Mouse (Mus musculus) embryonic facial prominence, embryonic 14.5 days (tissue): ENCODE measurements around the gene Hdlbp. TPM values are rescaled to one million over a fixed set of nuclear protein-coding genes. Genes with fewer than 3 reads are reported as not detected.
"Not testable (repeated sequence)": the region's sequence is repeated elsewhere in the genome, so short reads cannot be mapped to it uniquely, and the experiment has no call there.

Experiments used
- ATAC-seq: fragments of 200-750 bp; cut with Nextera tagmentation; 2 replicates; pipeline ENCODE4 v1.8.0; 2017; ENCODE audit warnings: low read depth, moderate number of reproducible peaks, moderate TSS enrichment
- DNase-seq: peaks from one replicate; pipeline ENCODE4 v3.0.0-alpha.2; 2015; ENCODE audit warnings: low spot score
- H3K27ac ChIP-seq: fragments of 300-500 bp; sonication (generic); replicated peaks from 2 replicates; pipeline ENCODE4 v1.5.1; 2014; ENCODE audit warnings: low read depth, mild to moderate bottlenecking, low read length, moderate library complexity
- H3K27me3 ChIP-seq: fragments of 300-500 bp; sonication (generic); replicated peaks from 2 replicates; pipeline ENCODE4 v1.6.1; 2014; ENCODE audit warnings: low read length; ENCODE audit not compliant: control insufficient read depth, insufficient read depth
- H3K36me3 ChIP-seq: fragments of 300-500 bp; sonication (generic); 2 replicates; pipeline ENCODE4 v1.6.1; 2014; ENCODE audit warnings: low read length, mixed read lengths; ENCODE audit not compliant: control insufficient read depth, insufficient read depth
- H3K4me1 ChIP-seq: fragments of 300-500 bp; sonication (generic); 2 replicates; pipeline ENCODE4 v1.6.1; 2014; ENCODE audit warnings: antibody characterized with exemption, low read length; ENCODE audit not compliant: control insufficient read depth, insufficient read depth
- H3K4me2 ChIP-seq: fragments of 300-500 bp; sonication (generic); 2 replicates; pipeline ENCODE4 v1.6.1; 2014; ENCODE audit warnings: low read depth, mild to moderate bottlenecking, low read length, moderate library complexity, mixed read lengths
- H3K4me3 ChIP-seq: fragments of 300-500 bp; sonication (generic); 2 replicates; pipeline ENCODE4 v1.5.1; 2014; ENCODE audit warnings: low read depth, mild to moderate bottlenecking, low read length
- H3K9ac ChIP-seq: fragments of 300-500 bp; sonication (generic); 2 replicates; pipeline ENCODE4 v1.6.1; 2014; ENCODE audit warnings: low read depth, mild to moderate bottlenecking, low read length, moderate library complexity, mixed read lengths
- H3K9me3 ChIP-seq: fragments of 300-500 bp; sonication (generic); 2 replicates; pipeline ENCODE4 v1.6.1; 2016; ENCODE audit warnings: low read length; ENCODE audit not compliant: control insufficient read depth
- WGBS: fragments of 180-500 bp; shearing (Covaris S2); extraction: QIAGEN DNeasy Blood & Tissue Kit; methylation state at CpG from one replicate; pipeline ENCODE4 v1.1.7; 2014; 5-methylcytosine and 5-hydroxymethylcytosine counted together
- polyA plus RNA-seq: library from polyadenylated mRNA; unstranded; fragments of >200 nt; fragmentation: Nextera tagmentation; extraction: Ambion mirVana; gene quantifications from 2 replicates; pipeline ENCODE4 v1.2.1, GENCODE M21; 2014

The Hdlbp gene
- 188 and 194 TPM in 2 replicates for polyA plus RNA-seq

DNA sequence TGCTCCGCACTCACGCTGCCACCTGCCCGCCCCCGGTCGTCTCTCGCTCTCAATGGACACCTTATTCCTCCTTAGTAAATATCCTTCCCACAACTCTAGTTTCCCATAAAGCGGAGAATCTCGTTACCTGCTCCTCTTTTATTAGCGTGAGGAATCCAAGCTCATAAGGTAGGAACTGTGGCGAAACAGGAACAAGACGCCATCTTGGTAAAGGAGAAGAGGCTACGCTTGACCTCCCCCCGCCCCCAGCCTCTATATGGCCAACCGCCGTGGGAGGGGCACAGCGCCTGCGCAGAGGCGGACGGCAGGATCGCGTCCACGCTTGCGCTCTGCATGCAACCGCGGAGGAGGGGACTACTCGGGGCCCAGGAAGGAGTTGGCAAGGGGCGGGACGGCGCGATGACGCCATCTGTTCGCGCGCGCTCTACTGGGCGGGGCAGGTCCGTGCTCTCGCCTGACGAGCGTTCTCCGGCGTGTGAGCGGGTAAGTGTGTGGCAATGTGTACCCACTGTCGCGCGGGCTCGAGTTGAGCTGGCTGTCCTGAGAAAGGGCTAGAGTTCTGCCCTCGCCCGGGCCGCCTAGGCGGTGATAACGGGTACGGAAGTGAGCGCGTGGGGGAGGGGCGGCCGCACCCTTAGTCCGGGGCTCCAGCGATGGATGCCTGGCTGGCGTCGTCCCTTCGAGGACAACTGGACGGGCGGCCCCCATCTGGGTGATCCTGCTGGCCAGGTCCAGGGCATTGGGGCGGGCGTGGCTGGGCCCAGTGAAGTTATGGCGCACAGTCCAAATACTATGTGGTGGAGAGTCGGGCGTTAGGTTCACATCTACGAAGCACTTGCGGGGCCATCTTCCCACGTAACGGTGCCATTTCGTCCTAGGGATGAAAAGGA lies at the start of gene Hdlbp:
TSS of gene Hdlbp (minus strand) at position 230 of the 890 bp plus-strand sequence.
- 0 out of 2 replicates have a peak, but pooled peaks cover 4% of the 10 kb centered on the region for H3K36me3 ChIP-seq
- peak within 1 kb of the TSS; percentile 92 for H3K9ac ChIP-seq
- under 1% methylated on average over 65 of the region's 74 CpGs for WGBS
- H3K4me2 ChIP-seq: peak within 1 kb of the TSS; percentile 64
- peak; percentile 99 for DNase-seq
- peak within 1 kb of the TSS; percentile 92 for H3K4me3 ChIP-seq
- no peaks in the 10 kb centered on the region for H3K27me3 ChIP-seq
- no peaks in the 10 kb centered on the region for H3K9me3 ChIP-seq
- peaks cover 3% of the 10 kb centered on the region; the same call in 1 of the 2 replicates for H3K4me1 ChIP-seq
- peak; percentile 94 for ATAC-seq
- peak within 1 kb of the TSS; percentile 95 for H3K27ac ChIP-seq

DNA sequence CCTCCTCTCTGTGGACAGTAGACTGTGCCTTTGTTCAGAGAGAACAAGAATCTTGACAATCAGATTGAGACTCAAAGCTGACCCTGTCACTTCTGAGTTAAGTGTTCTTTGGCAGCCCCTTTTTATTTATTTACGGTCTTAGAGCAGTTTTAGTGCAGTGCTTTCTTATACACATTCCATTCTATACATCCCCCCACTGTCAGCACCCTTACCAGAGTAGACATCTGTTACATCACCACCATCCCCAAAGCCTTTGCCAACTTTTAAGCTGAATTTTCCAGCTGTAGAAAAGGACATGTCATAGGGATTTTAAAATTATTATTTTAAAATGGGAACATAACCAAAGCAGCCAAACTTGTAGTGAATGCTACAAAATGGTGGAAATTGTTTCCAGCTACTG lies 43.7 kb upstream of the Hdlbp start:
- Histone ChIP-seq H3K27me3 (no peaks in the 10 kb centered on the region), H3K4me3 (no peak overlapping the region), H3K4me2 (no peak overlapping the region), H3K27ac (no peak overlapping the region), H3K9ac (no peak overlapping the region), H3K36me3 (0 out of 2 replicates have a peak, but pooled peaks cover 3% of the 10 kb centered on the region), H3K4me1 (peaks cover 4% of the 10 kb centered on the region; the same call in 1 of the 2 replicates), H3K9me3 (no peaks in the 10 kb centered on the region)
- peak; percentile 49 for DNase-seq
- no peak for ATAC-seq
- 53% methylated on average over 1 of the region's 1 CpGs for WGBS

DNA sequence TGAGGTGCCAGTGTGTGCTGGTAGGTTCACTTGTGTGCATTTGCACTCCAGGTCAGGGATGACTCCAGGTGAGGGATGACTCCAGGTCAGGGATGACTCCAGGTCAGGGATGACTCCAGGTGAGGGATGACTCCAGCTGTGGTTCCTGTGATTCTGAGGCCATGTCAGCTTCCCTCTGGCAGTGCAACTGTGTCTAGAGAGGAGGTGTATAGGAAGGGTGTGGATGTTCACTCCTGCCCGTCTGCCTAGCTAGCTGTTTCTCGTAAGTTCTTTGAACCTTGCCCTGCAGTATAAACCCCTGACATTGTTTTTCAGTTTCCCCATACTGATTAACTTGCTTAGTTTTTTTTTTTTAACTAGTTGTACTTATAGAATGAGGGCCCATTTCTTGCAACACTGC lies 42.9 kb upstream of the Hdlbp start:
- no peak overlapping the region for H3K4me2 ChIP-seq
- no peaks in the 10 kb centered on the region for H3K9me3 ChIP-seq
- peaks cover 4% of the 10 kb centered on the region; the same call in 1 of the 2 replicates for H3K4me1 ChIP-seq
- no peak overlapping the region for H3K27ac ChIP-seq
- DNase-seq (no peak), ATAC-seq (no peak)
- H3K4me3 ChIP-seq: no peak overlapping the region
- H3K9ac ChIP-seq: no peak overlapping the region
- 0 out of 2 replicates have a peak, but pooled peaks cover 3% of the 10 kb centered on the region for H3K36me3 ChIP-seq
- no peaks in the 10 kb centered on the region for H3K27me3 ChIP-seq
- 74% methylated on average over 2 of the region's 2 CpGs for WGBS

DNA sequence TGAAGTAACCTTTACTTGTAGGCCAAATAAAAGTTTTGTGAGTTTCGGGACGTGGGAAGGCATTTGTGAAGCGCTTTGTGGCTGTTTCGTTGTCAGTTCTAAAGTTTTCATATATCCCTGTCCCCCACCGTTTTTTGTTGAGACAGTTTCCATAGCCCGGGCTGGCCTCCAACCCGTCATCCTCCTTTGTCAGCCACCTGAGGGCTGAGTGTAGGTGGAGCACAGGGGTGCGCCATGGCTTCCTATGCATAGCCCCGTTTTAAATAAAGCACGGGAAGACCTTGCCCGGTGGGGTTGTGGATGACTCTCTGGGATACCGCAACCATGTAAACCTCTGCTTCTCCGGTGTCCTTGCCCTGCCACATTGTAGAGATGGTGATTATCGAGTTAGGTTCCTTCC lies 34.6 kb upstream of the Hdlbp start:
- Histone ChIP-seq H3K4me1 (no peaks in the 10 kb centered on the region), H3K27me3 (no peaks in the 10 kb centered on the region), H3K27ac (no peak overlapping the region), H3K4me2 (peak overlapping the region; percentile 82), H3K9ac (peak overlapping the region; percentile 84), H3K9me3 (no peaks in the 10 kb centered on the region), H3K36me3 (peaks cover 8% of the 10 kb centered on the region; the same call in 1 of the 2 replicates), H3K4me3 (peak overlapping the region; percentile 83)
- 71% methylated on average over 14 of the region's 14 CpGs for WGBS
- no peak for DNase-seq
- no peak for ATAC-seq

DNA sequence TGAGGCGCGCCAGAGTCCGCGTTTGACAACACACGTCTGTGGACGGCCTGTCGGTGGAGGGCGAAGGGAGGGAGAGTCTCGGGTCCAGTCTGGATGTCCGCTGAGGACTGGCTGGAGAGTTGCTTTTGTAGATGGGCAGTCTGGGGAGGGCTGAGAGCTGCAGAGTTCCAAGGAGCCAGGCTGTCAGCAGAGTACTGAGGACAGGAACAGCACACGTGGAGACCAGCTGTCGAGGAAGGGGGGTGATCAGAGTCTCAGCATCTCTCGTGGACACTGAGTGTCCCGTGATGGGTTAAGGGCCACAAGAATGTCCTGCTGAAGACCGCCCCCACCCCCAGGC lies 33.7 kb upstream of the Hdlbp start:
- Histone ChIP-seq H3K27me3 (no peaks in the 10 kb centered on the region), H3K9ac (peak overlapping the region; percentile 84), H3K27ac (peak overlapping the region; percentile 79), H3K9me3 (no peaks in the 10 kb centered on the region), H3K4me1 (no peaks in the 10 kb centered on the region), H3K4me3 (peak overlapping the region; percentile 83), H3K4me2 (peak overlapping the region; percentile 82), H3K36me3 (peaks cover 15% of the 10 kb centered on the region; the same call in 1 of the 2 replicates)
- peak; percentile 41 for ATAC-seq
- DNase-seq: no peak
- 2% methylated on average over 14 of the region's 15 CpGs for whole genome bisulfite sequencing

DNA sequence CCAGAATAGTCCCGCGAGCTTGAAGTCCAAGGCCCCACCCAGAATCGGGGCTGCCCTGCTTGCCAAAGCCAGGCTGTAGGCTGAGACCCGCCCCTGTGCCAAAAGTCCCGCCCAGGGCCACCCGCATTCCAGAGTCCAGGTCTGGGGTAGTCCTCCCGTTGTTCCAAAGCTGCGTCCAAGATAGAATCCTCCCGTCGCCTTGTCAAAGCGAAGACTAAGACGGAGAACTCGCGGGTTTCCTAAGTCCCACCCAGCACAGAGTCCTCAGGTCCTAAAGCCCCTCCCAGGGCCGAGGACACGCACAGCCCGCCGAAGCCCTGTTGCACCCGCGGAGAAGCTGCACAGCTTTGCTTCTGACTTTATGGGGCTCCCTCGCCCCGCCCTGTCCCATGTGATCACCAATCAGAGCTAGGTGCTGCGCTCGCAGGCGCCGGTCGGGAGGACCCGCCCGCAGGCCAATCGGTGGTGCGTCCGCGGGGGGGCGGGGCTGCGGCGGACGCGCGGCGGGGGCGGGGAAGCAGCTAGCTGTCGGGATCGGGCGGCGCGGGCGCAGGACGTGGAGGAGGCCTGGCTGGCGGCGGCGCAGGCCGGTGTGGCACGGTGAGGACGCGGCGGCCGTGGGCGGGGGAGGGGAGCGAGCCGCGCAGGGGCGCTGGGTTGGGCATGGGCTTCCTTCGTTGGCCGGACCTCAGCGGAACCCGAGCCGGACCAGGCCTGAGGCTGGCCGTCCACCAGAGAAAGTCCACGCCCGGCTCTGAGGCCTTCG lies 33.2 kb upstream of the Hdlbp start, which contains the start of gene Farp2:
TSS of gene Farp2 (plus strand) at position 495 of the 766 bp plus-strand sequence.
- peak; percentile 99 for DNase-seq
- Histone ChIP-seq H3K4me3 (peak within 1 kb of the TSS; percentile 83), H3K27me3 (no peaks in the 10 kb centered on the region), H3K36me3 (peaks cover 18% of the 10 kb centered on the region), H3K4me1 (no peaks in the 10 kb centered on the region), H3K4me2 (peak within 1 kb of the TSS; percentile 82), H3K9ac (peak within 1 kb of the TSS; percentile 84), H3K9me3 (no peaks in the 10 kb centered on the region), H3K27ac (peak within 1 kb of the TSS; percentile 80)
- peak; percentile 99 for ATAC-seq
- WGBS: under 1% methylated on average over 51 of the region's 71 CpGs

DNA sequence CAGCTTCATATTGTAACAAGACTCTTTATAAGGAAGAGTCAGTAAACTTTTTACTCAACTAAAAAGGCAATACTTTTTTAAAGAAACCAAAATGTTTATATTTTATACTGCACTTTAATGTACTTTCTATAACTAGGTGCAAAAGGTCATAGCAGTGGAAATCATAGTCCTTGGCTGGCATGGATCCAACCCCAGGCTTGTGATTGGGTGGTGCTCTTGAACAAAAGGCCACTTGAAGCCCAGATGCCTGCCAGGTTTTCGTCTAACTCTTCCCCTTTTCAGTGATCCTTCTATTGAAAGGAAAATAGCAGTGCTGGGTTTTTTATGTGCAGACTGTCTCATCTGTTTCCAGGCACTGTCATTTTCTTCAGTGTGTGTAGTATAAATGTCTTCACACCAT lies 30.0 kb upstream of the Hdlbp start:
- not testable (repeated sequence) for ATAC-seq, DNase-seq
- WGBS: 80% methylated on average over 1 of the region's 1 CpGs

DNA sequence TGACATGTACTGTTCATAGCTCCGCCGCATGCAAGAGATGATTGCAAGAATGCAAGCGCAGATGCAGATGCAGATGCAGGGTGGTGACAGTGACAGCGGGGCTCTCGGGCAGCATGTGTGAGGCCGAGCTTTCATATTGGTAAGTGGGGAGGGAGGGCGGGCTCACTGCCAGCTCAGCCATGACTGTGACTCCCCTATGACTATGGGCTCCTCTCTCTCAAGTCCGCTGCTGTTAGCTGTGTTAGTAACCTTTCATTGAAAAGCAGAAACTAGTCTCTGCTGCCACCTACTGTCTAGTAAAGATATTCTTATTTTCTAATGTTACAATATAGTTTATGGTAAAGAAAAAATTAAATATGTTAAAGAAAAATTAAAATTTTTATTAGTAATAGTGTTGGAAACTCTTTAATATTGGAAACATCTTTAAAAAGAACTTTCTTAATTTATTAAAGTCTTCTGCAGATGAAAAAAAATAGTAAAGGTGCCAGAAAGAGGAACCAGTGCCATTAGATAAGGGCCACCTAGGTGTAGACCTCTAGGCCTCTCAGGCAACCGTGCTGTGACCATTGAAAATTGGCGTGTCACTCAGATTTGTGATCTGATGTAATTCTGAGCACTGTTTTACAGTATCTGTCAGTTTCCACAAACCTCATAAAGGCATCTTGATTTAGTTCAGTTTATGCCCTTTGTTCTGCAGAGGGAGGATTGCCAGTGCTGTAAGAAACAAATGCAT lies 28.5 kb upstream of the Hdlbp start:
- 54% methylated on average over 10 of the region's 10 CpGs for WGBS
- Histone ChIP-seq H3K4me1 (no peaks in the 10 kb centered on the region), H3K9me3 (no peaks in the 10 kb centered on the region), H3K27ac (no peak overlapping the region), H3K9ac (no peak overlapping the region), H3K4me2 (no peak overlapping the region), H3K4me3 (no peak overlapping the region), H3K27me3 (no peaks in the 10 kb centered on the region), H3K36me3 (peaks cover 58% of the 10 kb centered on the region)
- ATAC-seq: 0 out of 2 replicates have a peak, but pooled peaks have one; percentile 13
- peak; percentile 88 for DNase-seq

More for the DNA sequence above, 30.0 kb upstream of the Hdlbp start:
- not testable (repeated sequence) for H3K4me1 ChIP-seq, H3K4me3 ChIP-seq, H3K9me3 ChIP-seq, H3K4me2 ChIP-seq, H3K27ac ChIP-seq, H3K9ac ChIP-seq, H3K27me3 ChIP-seq
- H3K36me3 ChIP-seq: peaks cover 46% of the 10 kb centered on the region
